Mouse (Mus musculus) hindbrain, embryonic 13.5 days (tissue): ENCODE data around the gene Pum3. TPM values are rescaled to one million over a fixed set of nuclear protein-coding genes. Genes with fewer than 3 reads are reported as not detected.

Source experiments
- ATAC-seq: fragments of 200-750 bp; cut with Nextera tagmentation; 2 replicates; pipeline ENCODE4 v1.8.0; 2017; ENCODE audit warnings: moderate TSS enrichment; ENCODE audit not compliant: low FRiP score
- H3K27ac ChIP-seq: fragments of 300-500 bp; sonication (generic); 2 replicates; pipeline ENCODE4 v1.5.1; 2015; ENCODE audit warnings: inconsistent platforms, mild to moderate bottlenecking, moderate library complexity
- H3K27me3 ChIP-seq: fragments of 300-500 bp; sonication (generic); 2 replicates; pipeline ENCODE4 v1.6.1; 2015; ENCODE audit warnings: mild to moderate bottlenecking, inconsistent platforms
- H3K36me3 ChIP-seq: fragments of 300-500 bp; sonication (generic); 2 replicates; pipeline ENCODE4 v1.6.1; 2015; ENCODE audit warnings: mild to moderate bottlenecking, inconsistent platforms
- H3K4me1 ChIP-seq: fragments of 300-500 bp; sonication (generic); replicated peaks from 2 replicates; pipeline ENCODE4 v1.6.1; 2015; ENCODE audit warnings: inconsistent platforms
- H3K4me2 ChIP-seq: fragments of 300-500 bp; sonication (generic); 2 replicates; pipeline ENCODE4 v1.6.1; 2015; ENCODE audit warnings: inconsistent platforms, mild to moderate bottlenecking, moderate library complexity
- H3K4me3 ChIP-seq: fragments of 300-500 bp; sonication (generic); 2 replicates; pipeline ENCODE4 v1.5.1; 2015; ENCODE audit warnings: mild to moderate bottlenecking, inconsistent platforms
- H3K9ac ChIP-seq: fragments of 300-500 bp; sonication (generic); 2 replicates; pipeline ENCODE4 v1.6.1; 2015; ENCODE audit warnings: mild to moderate bottlenecking, inconsistent platforms
- H3K9me3 ChIP-seq: fragments of 300-500 bp; sonication (generic); 2 replicates; pipeline ENCODE4 v1.6.1; 2016; ENCODE audit warnings: inconsistent platforms
- WGBS: fragments of 180-500 bp; shearing (Covaris S2); methylation state at CpG from one replicate; pipeline ENCODE4 v1.1.7; 2015; 5-methylcytosine and 5-hydroxymethylcytosine counted together
- polyA plus RNA-seq: library from polyadenylated mRNA; unstranded; fragments of >200 nt; fragmentation: Nextera tagmentation; extraction: Ambion mirVana; gene quantifications from 2 replicates; pipeline ENCODE4 v1.2.1, GENCODE M21; 2015

Gene Pum3
- 65.4 and 69.4 TPM in 2 replicates for polyA plus RNA-seq

- peaks cover 8% of the 10 kb centered on the region for H3K36me3 ChIP-seq
- peak within 1 kb of the TSS; percentile 83 for H3K4me2 ChIP-seq
- peak within 1 kb of the TSS; percentile 80 for H3K9ac ChIP-seq
- peak within 1 kb of the TSS; percentile 86 for H3K27ac ChIP-seq
- WGBS: under 1% methylated on average over 40 of the region's 40 CpGs
- H3K4me3 ChIP-seq: peak within 1 kb of the TSS; percentile 92
- ATAC-seq: peak; percentile 98
- H3K9me3 ChIP-seq: no peaks in the 10 kb centered on the region
- 0 out of 2 replicates have a peak, but pooled peaks cover 1% of the 10 kb centered on the region for H3K27me3 ChIP-seq
- H3K4me1 ChIP-seq: peaks cover 26% of the 10 kb centered on the region
Observed at GRCm38 (mm10) chr19:27429745-27430251, at the start of gene Pum3. Gene Pum3, minus strand, starts transcription at chr19:27429825.

- Histone ChIP-seq H3K4me1 (no peaks in the 10 kb centered on the region), H3K4me2 (no peak overlapping the region), H3K9ac (no peak overlapping the region), H3K9me3 (no peaks in the 10 kb centered on the region), H3K4me3 (no peak overlapping the region), H3K27ac (no peak overlapping the region), H3K27me3 (no peaks in the 10 kb centered on the region), H3K36me3 (no peaks in the 10 kb centered on the region)
- ATAC-seq: no peak
- WGBS: 82% methylated on average over 4 of the region's 4 CpGs
Observed at GRCm38 (mm10) chr19:27466691-27467090, 37.1 kb upstream of the Pum3 start.

GRCm38 (mm10) chr19:27462656-27463055 lies 33.0 kb upstream of the Pum3 start:
- no peak overlapping the region for H3K4me2 ChIP-seq
- no peak for ATAC-seq
- no peaks in the 10 kb centered on the region for H3K27me3 ChIP-seq
- H3K4me1 ChIP-seq: peaks cover 5% of the 10 kb centered on the region; the same call in 1 of the 2 replicates
- H3K9me3 ChIP-seq: no peaks in the 10 kb centered on the region
- H3K36me3 ChIP-seq: no peaks in the 10 kb centered on the region
- H3K4me3 ChIP-seq: no peak overlapping the region
- H3K27ac ChIP-seq: no peak overlapping the region
- 64% methylated on average over 4 of the region's 4 CpGs for WGBS
- H3K9ac ChIP-seq: no peak overlapping the region

GRCm38 (mm10) chr19:27450458-27450857 lies 20.8 kb upstream of the Pum3 start:
- ATAC-seq: peak; percentile 74
- H3K4me3 ChIP-seq: no peak overlapping the region
- peaks cover 7% of the 10 kb centered on the region; the same call in 1 of the 2 replicates for H3K4me1 ChIP-seq
- H3K27ac ChIP-seq: no peak overlapping the region
- H3K27me3 ChIP-seq: 0 out of 2 replicates have a peak, but pooled peaks cover 5% of the 10 kb centered on the region
- no peak overlapping the region for H3K4me2 ChIP-seq
- no peaks in the 10 kb centered on the region for H3K36me3 ChIP-seq
- no peak overlapping the region for H3K9ac ChIP-seq
- H3K9me3 ChIP-seq: 0 out of 2 replicates have a peak, but pooled peaks cover 3% of the 10 kb centered on the region
- WGBS: 36% methylated on average over 4 of the region's 4 CpGs

DNA sequence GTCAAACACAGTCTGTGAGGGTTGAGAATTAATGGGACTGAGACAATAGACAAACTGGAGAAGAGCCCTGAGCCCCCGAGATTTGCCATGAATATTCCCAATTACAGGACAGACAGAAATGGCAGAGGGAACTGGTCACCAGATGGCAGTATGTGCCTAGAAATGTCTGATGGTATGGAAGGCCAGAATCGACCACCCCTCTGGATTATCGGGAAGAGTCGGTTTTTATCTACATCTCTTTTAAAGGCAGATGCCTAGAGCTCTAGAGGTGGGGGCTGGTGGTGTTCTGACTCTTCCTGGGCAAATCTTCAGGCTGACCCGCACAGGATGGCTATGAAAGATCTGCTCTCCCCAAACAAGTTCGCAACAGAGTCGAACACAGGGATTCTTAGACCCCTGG lies 17.9 kb upstream of the Pum3 start:
- no peaks in the 10 kb centered on the region for H3K36me3 ChIP-seq
- H3K4me2 ChIP-seq: no peak overlapping the region
- no peaks in the 10 kb centered on the region for H3K9me3 ChIP-seq
- ATAC-seq: peak; percentile 70
- 19% methylated on average over 7 of the region's 7 CpGs for WGBS
- H3K27me3 ChIP-seq: 0 out of 2 replicates have a peak, but pooled peaks cover 5% of the 10 kb centered on the region
- no peak overlapping the region for H3K27ac ChIP-seq
- no peak overlapping the region for H3K4me3 ChIP-seq
- H3K4me1 ChIP-seq: peaks cover 7% of the 10 kb centered on the region; the same call in 1 of the 2 replicates
- H3K9ac ChIP-seq: no peak overlapping the region; the same call in 1 of the 2 replicates

DNA sequence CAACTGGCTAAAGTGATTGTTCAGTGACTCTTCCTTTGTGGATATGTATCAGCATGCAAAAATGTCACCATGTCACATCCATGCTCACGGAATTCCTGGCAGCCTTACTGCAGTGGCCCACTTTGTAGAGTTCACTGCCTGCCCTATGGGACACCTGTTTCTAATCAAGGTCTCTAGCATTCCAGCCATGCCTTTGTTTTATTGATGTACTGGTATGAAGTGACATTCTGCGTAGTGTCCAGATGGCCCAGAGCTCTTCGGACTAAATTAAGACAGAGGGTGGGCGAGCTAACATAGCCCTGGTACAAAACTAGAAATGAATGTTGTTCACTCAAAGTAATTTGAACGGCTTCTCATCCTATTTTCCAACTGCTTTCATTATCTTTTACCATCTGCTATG lies 11.5 kb upstream of the Pum3 start:
- Histone ChIP-seq H3K9ac (no peak overlapping the region), H3K4me3 (no peak overlapping the region), H3K9me3 (no peaks in the 10 kb centered on the region), H3K4me1 (no peaks in the 10 kb centered on the region), H3K4me2 (no peak overlapping the region), H3K36me3 (no peaks in the 10 kb centered on the region), H3K27me3 (no peaks in the 10 kb centered on the region), H3K27ac (no peak overlapping the region)
- ATAC-seq: no peak
- 85% methylated on average over 5 of the region's 5 CpGs for WGBS

DNA sequence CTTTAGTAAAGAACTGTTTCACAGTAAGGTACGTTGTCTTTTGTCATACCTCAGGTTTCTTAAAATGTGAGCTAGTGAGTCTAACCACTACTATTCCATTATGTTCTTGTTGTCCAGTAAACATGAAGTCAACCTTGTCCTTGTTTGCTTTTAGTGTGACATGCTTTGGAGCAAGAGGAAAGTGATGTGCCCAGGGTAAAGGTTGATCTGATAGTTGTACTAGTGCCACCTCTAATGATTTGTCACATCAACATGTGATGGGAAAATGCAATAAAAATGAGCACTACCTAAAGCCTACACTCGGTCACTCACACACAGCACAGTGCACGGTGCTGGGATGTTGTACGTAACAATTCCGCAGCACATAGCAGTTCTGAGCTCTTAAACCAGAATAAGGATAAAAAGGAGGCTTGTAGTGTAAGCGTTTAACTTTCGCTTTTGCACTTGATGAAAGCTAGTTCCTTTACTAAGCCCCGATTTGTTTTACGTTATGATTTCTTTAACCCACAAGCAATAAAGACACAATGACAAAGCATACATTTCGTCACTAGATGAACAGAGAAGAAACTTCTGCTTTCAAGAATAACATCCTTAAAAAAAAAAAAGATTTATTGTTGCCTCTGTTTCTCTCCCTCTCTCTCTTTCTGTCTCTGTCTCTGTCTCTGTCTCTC lies 8.5 kb upstream of the Pum3 start:
- no peak for ATAC-seq
- Histone ChIP-seq H3K27me3 (0 out of 2 replicates have a peak, but pooled peaks cover 3% of the 10 kb centered on the region), H3K4me1 (no peaks in the 10 kb centered on the region), H3K9me3 (no peaks in the 10 kb centered on the region), H3K27ac (no peak overlapping the region), H3K4me3 (no peak overlapping the region), H3K36me3 (no peaks in the 10 kb centered on the region), H3K9ac (no peak overlapping the region), H3K4me2 (no peak overlapping the region)
- 88% methylated on average over 10 of the region's 10 CpGs for WGBS

- ATAC-seq: peak; percentile 13; the same call in 1 of the 2 replicates
- peak overlapping the region; percentile 86 for H3K27ac ChIP-seq
- peak overlapping the region; percentile 80 for H3K9ac ChIP-seq
- 0 out of 2 replicates have a peak, but pooled peaks cover 3% of the 10 kb centered on the region for H3K27me3 ChIP-seq
- peak overlapping the region; percentile 83 for H3K4me2 ChIP-seq
- peaks cover 26% of the 10 kb centered on the region for H3K4me1 ChIP-seq
- WGBS: 2% methylated on average over 10 of the region's 10 CpGs
- peaks cover 3% of the 10 kb centered on the region; the same call in 1 of the 2 replicates for H3K36me3 ChIP-seq
- H3K4me3 ChIP-seq: peak overlapping the region; percentile 92
- H3K9me3 ChIP-seq: no peaks in the 10 kb centered on the region
Observed at GRCm38 (mm10) chr19:27430406-27430805, 781 bp upstream of the Pum3 start.

- Histone ChIP-seq H3K4me3 (peak overlapping the region; percentile 92), H3K27me3 (no peaks in the 10 kb centered on the region), H3K9ac (peak overlapping the region; percentile 68), H3K36me3 (peaks cover 13% of the 10 kb centered on the region), H3K4me1 (peaks cover 26% of the 10 kb centered on the region), H3K27ac (no peak overlapping the region), H3K9me3 (no peaks in the 10 kb centered on the region), H3K4me2 (peak overlapping the region; percentile 68)
- WGBS: under 1% methylated on average over 16 of the region's 16 CpGs
- no peak; the same call in 1 of the 2 replicates for ATAC-seq
Observed at GRCm38 (mm10) chr19:27429281-27429680, 344 bp downstream of the Pum3 start.

- ATAC-seq: no peak
- WGBS: 89% methylated on average over 2 of the region's 2 CpGs
- H3K4me3 ChIP-seq: no peak overlapping the region
- no peaks in the 10 kb centered on the region for H3K9me3 ChIP-seq
- H3K9ac ChIP-seq: no peak overlapping the region
- no peak overlapping the region for H3K4me2 ChIP-seq
- peaks cover 26% of the 10 kb centered on the region for H3K4me1 ChIP-seq
- no peak overlapping the region for H3K27ac ChIP-seq
- H3K36me3 ChIP-seq: peaks cover 24% of the 10 kb centered on the region
- no peaks in the 10 kb centered on the region for H3K27me3 ChIP-seq
Observed at GRCm38 (mm10) chr19:27427865-27428264, 1.8 kb downstream of the Pum3 start.

GRCm38 (mm10) chr19:27426451-27426850 lies 3.2 kb downstream of the Pum3 start:
- H3K9me3 ChIP-seq: no peaks in the 10 kb centered on the region
- peaks cover 26% of the 10 kb centered on the region for H3K4me1 ChIP-seq
- no peak for ATAC-seq
- H3K4me2 ChIP-seq: no peak overlapping the region
- no peak overlapping the region for H3K27ac ChIP-seq
- 82% methylated on average over 1 of the region's 1 CpGs for WGBS
- no peak overlapping the region for H3K4me3 ChIP-seq
- peaks cover 37% of the 10 kb centered on the region for H3K36me3 ChIP-seq
- H3K27me3 ChIP-seq: no peaks in the 10 kb centered on the region
- no peak overlapping the region for H3K9ac ChIP-seq

- WGBS: 78% methylated on average over 7 of the region's 7 CpGs
Observed at GRCm38 (mm10) chr19:27425656-27426055, 4.0 kb downstream of the Pum3 start.

More at GRCm38 (mm10) chr19:27425656-27426055, 4.0 kb downstream of the Pum3 start:
- Histone ChIP-seq H3K36me3 (peaks cover 44% of the 10 kb centered on the region), H3K4me2 (no peak overlapping the region), H3K4me1 (peaks cover 19% of the 10 kb centered on the region), H3K9me3 (no peaks in the 10 kb centered on the region), H3K27me3 (no peaks in the 10 kb centered on the region), H3K27ac (no peak overlapping the region), H3K4me3 (no peak overlapping the region), H3K9ac (no peak overlapping the region)
- no peak for ATAC-seq
